Mouse (Mus musculus) megakaryocyte, embryonic 14.5 days (primary cell): Measurements from ENCODE around the gene Dph2.

Experiments used
- FLI1 ChIP-seq: IDR thresholded peaks from 2 replicates; pipeline ENCODE4 v1.6.1; 2012; ENCODE audit warnings: low read length, inconsistent platforms, mixed read lengths
- GATA1 ChIP-seq: IDR thresholded peaks from 3 replicates; pipeline ENCODE4 v1.6.1; 2012; ENCODE audit warnings: mixed read lengths, low read length, inconsistent platforms, borderline replicate concordance

DNA sequence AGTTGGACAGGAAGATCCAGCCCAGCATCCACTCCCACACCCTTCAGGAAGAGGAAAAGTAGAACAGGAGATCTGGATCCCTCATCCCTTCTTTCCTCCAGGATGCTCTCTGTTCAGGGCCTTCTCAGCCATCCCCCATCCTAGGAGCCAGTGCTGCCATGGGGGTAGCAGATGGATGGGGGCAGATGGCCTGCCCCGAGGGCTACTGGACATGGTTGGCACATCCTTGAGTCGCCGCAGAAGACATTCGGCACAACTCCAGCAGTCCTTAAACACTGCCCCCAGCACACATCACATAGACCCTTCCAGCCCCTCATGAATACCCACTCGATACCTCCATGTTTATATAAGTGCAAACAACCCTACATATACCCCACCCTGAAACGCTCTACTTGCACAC is 4.2 kb upstream of the Dph2 start:
- TF ChIP-seq GATA1: no peak
- no peak for TF ChIP-seq FLI1
